Mouse (Mus musculus): ENCODE measurements around the gene Iglon5.

Iglon5 gene

GRCm38 (mm10) chr7:43429500-43429899, 60.4 kb downstream of the Iglon5 start:
- in situ Hi-C loops (cut with MboI, MseI), result no loop called here

- in situ Hi-C loops (cut with MboI, MseI), result no loop called here
Observed at GRCm38 (mm10) chr7:43427406-43427805, 62.5 kb downstream of the Iglon5 start, which contains the start of gene Lim2. Gene Lim2, plus strand, starts transcription at chr7:43427670.

GRCm38 (mm10) chr7:43423991-43424625, 65.8 kb downstream of the Iglon5 start:
- in situ Hi-C loops (cut with MboI, MseI), result no loop called here

- in situ Hi-C loops (cut with MboI, MseI), result no loop called here
Observed at GRCm38 (mm10) chr7:43422995-43423617, 66.8 kb downstream of the Iglon5 start.
